Mouse (Mus musculus) WW6 (cell line): ENCODE results near the gene Mrpl11.
"Not testable (repeated sequence)": the region's sequence is repeated elsewhere in the genome, so short reads cannot be mapped to it uniquely, and the experiment has no call there.

Experiments
- DNase-seq: peaks from one replicate; pipeline ENCODE4 v3.0.0-alpha.2; 2013; ENCODE audit warnings: low read depth, low spot score

The Mrpl11 gene

GRCm38 (mm10) chr19:4961928-4962601 is at the start of gene Mrpl11:
Gene Mrpl11, plus strand, starts transcription at chr19:4962147.
- DNase-seq, result peak; percentile 68

- no peak for DNase-seq
Measured at GRCm38 (mm10) chr19:4915924-4916603, 45.9 kb upstream of the Mrpl11 start.

- DNase-seq, result no peak
Measured at GRCm38 (mm10) chr19:4916827-4917226, 45.1 kb upstream of the Mrpl11 start.

- no peak for DNase-seq
Measured at GRCm38 (mm10) chr19:4919652-4920051, 42.3 kb upstream of the Mrpl11 start.

GRCm38 (mm10) chr19:4925121-4925860 is 36.7 kb upstream of the Mrpl11 start:
- DNase-seq, result no peak

- peak; percentile 89 for DNase-seq
Measured at GRCm38 (mm10) chr19:4927904-4928531, 33.9 kb upstream of the Mrpl11 start, which contains the start of gene Dpp3. Gene Dpp3, minus strand, starts transcription at chr19:4928287.

- DNase-seq, result no peak
Measured at GRCm38 (mm10) chr19:4928781-4929180, 33.2 kb upstream of the Mrpl11 start.

GRCm38 (mm10) chr19:4936896-4937295 is 25.1 kb upstream of the Mrpl11 start:
- no peak for DNase-seq

GRCm38 (mm10) chr19:4937444-4938310 is 24.3 kb upstream of the Mrpl11 start:
- DNase-seq, result no peak

GRCm38 (mm10) chr19:4942551-4943252 is 19.2 kb upstream of the Mrpl11 start, which contains the start of gene Peli3:
Gene Peli3, minus strand, starts transcription at chr19:4943127.
- no peak for DNase-seq

- no peak for DNase-seq
Measured at GRCm38 (mm10) chr19:4943253-4943588, 18.7 kb upstream of the Mrpl11 start.

GRCm38 (mm10) chr19:4945540-4945939 is 16.4 kb upstream of the Mrpl11 start:
- no peak for DNase-seq

- not testable (repeated sequence) for DNase-seq
Measured at GRCm38 (mm10) chr19:4948641-4949040, 13.3 kb upstream of the Mrpl11 start.

- no peak for DNase-seq
Measured at GRCm38 (mm10) chr19:4968236-4968635, 6.3 kb downstream of the Mrpl11 start.

GRCm38 (mm10) chr19:4981767-4982166 is 19.8 kb downstream of the Mrpl11 start:
- peak; percentile 47 for DNase-seq

GRCm38 (mm10) chr19:4989013-4989412 is 27.1 kb downstream of the Mrpl11 start:
- DNase-seq, result peak; percentile 71

GRCm38 (mm10) chr19:4989434-4990255 is 27.7 kb downstream of the Mrpl11 start:
- no peak for DNase-seq

- DNase-seq, result no peak
Measured at GRCm38 (mm10) chr19:4990256-4990625, 28.3 kb downstream of the Mrpl11 start, which contains the start of gene Npas4. Gene Npas4, minus strand, starts transcription at chr19:4990316.

GRCm38 (mm10) chr19:4990716-4991115 is 28.8 kb downstream of the Mrpl11 start:
- no peak for DNase-seq
